Mouse (Mus musculus) adrenal gland, postnatal 36 days (tissue): ENCODE results near the gene Rps13. TPM values are rescaled to one million over a fixed set of nuclear protein-coding genes. Genes with fewer than 3 reads are reported as not detected.
"Not testable (repeated sequence)": the region's sequence is repeated elsewhere in the genome, so short reads cannot be mapped to it uniquely, and the experiment has no call there.

Experiments used
- DNase-seq, 2 experiments: peaks; one replicate each; pipeline ENCODE4 v3.0.0; 2021; ENCODE audit warnings: mixed read lengths in 1 of 2
- long read RNA-seq, 2 experiments: library from polyadenylated mRNA; stranded (forward); transcript quantifications; one replicate each; pipeline ENCODE4 v2.0.0; 2021; ENCODE audit warnings: borderline sequencing depth in 2 of 2
- total RNA-seq, 2 experiments: library from RNA; stranded (reverse); gene quantifications; 2 replicates each; pipeline ENCODE4 v1.2.3; 2021

Rps13 gene
- 100 to 1,000 TPM; 438 to 440 TPM for total RNA-seq
- long read RNA-seq, experiment 1, transcript Rps13-201 (6 exons, 589 nt): major isoform, 238 of 244 reads
- long read RNA-seq, experiment 1, partial matches to known transcripts: 0 of 244 reads
- long read RNA-seq, experiment 1, other reads (novel, unspliced or antisense): 5 of 244 reads
- long read RNA-seq, experiment 2, transcript Rps13-201 (6 exons, 589 nt): major isoform, 117 of 124 reads
- long read RNA-seq, experiment 2, partial matches to known transcripts: 2 of 124 reads
- long read RNA-seq, experiment 2, other reads (novel, unspliced or antisense): 3 of 124 reads

DNA sequence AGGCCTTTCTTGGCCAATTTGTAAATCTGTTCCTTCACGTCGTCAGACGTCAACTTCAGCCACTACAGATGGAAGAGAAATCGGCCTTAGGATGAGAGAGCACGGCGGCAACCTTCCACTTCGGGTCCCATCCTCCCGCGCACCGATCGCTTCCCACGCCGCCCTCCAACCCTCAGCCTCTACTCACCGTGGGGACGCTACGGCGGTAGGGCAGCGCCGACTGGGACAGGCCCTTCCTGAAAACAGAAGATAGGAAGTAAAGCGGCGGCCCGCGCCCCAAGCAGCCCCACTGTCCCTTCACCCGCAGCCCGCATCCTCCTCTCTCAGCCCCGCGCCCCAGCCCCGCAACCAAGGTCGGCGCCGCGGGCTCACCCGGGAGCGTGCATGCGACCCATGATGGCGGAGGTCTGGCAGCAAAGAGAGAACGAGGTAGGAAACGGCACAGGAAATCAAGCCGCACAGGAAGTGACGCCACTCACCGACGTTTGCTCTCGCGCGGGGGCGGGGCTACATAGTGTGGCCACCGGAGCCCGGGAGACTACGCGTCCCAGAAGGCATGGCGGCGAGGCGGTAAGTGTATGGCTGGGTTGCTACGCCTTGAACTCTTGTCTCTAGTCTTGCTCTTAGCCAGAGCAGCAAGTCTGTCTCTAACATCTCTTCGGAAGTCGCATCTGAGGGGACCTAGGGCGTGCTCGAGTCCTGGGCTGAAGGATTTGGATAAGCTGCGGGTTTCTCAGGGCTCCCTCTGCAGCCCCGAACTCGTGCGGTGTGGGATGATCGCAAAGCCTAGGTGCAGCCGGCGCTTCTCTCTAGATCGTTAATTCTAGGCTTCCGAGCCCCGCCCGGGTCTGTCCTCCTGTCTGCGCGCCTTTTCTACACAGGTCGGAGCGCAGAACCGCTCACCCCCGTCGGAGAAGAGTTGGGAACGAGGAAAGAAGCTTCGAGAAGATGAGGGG, at the start of gene Rps13:
Rps13 (minus strand) TSS at position 483 of the 956 bp plus-strand sequence.
- peak; percentile 98 to 99 for DNase-seq

DNA sequence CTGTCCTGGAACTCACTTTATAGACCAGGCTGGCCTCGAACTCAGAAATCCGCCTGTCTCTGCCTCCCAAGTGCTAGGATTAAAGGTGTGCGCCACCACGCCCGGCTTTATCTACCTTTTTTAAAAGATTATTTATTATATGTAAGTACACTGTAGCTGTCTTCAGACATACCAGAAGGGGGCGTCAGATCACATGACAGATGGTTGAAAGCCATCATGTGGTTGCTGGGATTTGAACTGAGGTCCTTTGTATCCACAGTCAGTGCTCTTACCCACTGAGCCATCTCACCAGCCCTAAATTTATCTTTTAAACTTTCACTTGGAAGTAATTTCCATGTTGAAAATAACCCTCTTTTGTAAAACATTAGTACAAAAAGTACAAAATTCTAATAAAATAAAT, 45.2 kb upstream of the Rps13 start:
- not testable (repeated sequence) for DNase-seq

DNA sequence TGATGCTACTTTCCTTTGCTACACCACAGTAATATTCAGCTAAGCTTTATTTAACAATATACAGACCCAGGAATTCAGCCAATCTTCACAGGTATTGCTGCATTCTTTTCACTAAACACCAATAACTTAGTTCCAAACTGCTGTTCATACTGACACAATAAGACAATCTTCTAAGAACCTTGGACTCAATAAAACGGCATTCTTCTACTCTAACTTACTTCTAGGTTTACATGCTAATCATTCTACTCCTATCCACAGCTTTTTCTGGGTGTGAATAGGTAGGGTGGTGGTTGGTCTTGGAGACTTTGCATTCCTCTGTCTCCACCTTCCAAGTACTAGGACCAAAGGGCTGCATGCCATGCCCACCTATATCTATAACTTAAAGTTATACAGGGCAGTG, 40.3 kb upstream of the Rps13 start:
- DNase-seq: no peak

DNA sequence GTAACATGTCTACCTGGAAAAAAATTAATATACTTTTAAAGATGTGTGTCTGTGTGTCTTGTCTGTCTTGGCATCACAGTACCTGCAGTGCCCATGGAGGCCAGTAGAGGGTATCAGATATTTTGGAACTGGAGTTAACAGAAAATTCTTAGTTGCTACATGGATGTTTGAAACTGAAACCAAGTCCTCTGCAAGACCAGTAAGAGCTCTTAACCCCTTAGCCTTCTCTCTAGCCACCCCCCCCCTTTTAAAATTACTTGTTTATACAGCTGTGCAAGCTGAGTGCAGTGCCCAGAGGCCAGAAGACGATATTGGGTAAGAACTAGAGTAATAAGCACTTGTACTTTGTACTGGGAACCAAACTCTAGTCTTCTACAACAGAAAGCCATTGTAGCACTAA, 2.2 kb upstream of the Rps13 start:
- DNase-seq: peak; percentile 67 to 73

DNA sequence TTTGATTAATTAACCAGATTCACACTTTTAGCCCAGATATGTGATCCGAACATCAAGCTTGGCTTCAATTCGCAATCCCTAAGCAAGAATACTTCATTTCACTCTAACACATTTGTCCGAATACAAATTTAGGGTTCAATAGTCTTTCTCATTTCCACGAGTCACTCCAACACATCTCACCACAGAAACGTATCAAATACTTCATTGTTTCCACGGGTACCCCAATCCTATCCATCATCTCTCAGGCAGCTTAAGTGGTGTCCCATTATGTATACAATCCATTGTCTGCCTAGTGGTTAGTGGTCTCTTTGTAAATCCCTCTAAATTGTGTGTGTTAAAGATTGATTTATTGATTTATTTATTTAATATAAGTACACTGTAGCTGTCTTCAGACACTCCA, 1.1 kb upstream of the Rps13 start:
- DNase-seq: no peak

DNA sequence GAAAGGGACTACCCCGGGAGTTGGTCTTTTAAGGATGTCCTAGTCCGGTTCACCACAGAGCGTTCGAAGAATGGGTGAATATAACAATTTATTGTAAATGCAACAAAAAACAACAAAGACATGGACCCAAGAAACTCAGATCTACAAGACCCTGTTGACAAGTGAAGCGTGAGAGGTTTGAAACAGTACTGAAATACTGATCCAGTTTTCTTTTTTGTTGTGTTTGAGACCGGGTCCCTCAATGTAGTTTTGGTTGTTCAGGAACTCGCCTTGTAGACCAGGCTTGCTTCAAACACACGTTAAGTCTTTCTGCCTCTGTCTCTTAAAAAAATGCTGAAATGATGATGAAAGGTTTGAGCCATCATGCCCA, 659 bp upstream of the Rps13 start:
- no peak for DNase-seq

DNA sequence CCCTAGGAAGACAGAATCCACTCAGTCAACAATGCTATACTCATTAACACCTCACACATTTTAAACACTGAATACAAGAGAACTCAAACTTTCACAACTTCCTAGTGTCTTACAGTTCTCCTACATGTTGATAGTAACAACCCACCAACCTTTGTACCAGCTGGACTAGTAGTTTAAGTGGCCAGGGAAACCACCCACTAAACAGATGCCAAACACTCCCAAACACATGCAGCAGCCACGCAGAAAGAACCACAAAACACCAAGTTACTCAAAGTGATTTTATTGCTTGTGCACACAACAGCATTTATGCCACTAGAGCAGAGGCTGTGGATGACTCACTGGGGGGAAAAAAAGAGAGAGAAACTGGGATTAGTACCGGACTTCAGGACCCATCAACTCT, 2.7 kb downstream of the Rps13 start:
- no peak for DNase-seq

DNA sequence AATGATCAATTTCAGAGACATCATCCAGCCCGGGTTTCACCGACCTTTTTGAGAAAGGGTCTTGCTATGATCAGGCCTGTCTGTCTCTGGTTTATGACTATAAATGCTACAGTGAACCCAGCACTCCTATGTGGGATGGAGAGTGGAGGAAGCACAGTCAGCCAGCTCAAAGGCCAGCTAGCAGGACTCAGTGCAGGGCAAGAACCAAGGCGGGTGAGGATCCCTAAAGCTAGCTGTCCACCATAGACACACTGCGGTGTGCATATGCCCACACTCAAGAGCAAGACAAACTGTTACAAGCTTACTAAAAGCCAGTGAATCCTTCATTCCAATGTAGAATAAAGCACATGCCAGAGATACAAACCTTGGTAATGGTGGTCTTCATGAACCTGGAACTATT, 4.1 kb downstream of the Rps13 start:
- no peak for DNase-seq

DNA sequence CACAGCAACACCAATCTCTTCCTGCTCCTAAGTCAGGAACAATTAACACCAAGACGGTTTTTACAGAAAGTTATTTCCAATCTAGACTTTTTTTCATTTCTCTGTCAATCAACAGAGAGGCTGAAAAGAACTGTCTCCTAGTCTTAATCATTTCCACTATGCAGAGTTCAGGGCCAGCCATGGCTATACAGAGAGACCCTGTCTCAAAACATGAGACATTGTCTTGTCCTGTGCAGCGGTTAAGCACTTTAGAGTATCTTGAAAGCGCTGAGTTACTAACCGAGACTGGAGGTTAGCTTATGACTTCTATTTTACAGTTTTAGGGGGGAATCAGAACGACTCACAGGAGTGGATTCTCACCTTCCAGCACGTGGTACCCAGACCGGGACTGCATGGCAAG, 5.2 kb downstream of the Rps13 start:
- no peak for DNase-seq

DNA sequence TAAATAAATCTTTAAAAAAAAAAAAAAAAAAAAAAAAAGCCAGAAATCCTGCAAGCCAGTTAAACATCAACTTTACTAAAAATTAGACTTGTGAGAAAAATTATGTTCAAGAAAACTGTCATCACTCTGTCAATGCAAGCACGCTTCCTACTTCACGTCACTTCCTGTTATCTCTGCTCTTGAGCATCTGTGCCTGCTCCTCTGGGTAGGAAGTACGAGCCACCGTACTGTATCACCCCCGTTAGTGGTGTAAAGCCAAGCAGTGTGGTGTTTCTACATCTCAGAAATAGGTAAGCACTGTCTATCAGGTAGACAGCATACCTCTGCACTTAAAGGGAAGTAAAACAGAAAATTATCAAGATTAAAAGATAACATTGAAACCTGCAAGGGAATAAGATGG, 6.1 kb downstream of the Rps13 start:
- no peak for DNase-seq

DNA sequence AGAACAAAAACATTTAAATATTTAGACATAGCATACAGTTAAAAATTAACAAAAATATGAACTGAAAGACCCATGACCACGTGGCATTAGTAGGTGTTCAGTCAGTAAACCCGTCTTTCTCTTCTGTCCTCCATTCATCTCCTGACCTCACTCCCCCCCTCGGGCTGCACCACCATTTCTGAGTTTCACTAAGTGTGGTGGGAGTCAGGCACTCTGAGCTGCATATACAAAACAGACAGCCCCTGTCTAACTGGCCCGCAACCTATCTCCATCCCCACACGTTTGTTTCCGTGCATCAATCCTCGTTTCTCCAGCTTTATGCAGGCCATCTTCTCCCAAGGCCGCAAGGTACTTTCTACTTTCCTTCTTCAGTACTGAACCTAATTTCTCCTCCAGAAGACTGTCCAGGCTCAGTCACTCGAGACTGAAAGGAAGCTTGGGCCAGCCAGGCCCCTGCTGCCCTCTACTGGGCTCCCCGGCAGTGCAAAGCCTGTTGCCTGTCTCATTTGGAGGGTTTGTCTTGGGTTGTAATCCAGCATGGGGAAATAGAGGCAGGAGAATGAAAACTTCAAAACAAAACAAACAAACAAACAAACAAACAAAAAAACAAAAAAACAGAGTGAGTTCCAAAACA, 10.5 kb downstream of the Rps13 start:
- DNase-seq: peak; percentile 78 to 89

DNA sequence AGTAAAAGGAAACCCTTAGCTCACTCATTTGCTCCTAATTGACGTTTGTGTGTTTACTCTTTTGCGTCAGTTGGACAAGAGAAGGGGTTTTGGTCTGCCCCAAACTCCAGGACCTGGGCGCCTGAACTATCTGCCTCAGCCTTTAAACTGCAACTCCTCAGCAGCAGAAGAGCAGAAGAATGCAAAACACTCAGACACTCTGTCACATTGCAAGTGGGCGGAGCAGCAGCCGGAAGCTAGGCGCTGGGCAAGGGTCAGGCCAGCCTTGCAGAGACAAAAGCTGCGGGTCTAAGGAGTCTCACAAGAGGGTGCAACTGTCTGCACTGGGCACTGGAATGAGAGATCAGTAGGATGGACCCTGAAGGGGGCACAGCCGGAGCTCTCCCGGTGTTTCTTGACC, 24.5 kb downstream of the Rps13 start:
- DNase-seq: peak in 1 of 2 experiments; percentile 57

DNA sequence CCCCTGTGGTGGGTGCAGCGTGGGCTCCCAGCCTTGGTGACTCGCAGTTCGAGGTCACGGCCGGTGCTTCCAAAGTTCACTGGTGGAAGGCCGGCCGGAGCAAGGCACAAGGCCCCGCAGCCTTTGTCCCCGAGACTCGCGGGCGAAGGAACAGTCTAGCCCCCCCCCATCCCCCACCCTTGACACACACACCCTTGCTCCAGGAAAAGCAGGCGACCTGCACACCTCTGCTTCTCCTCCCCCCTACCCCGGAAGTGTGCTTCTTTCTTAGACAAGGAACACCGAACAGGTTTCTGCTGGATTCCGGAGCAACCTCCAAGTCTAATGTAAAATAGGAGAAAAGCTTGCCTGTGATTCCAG, 25.4 kb downstream of the Rps13 start:
- peak in 1 of 2 experiments; percentile 39 for DNase-seq

DNA sequence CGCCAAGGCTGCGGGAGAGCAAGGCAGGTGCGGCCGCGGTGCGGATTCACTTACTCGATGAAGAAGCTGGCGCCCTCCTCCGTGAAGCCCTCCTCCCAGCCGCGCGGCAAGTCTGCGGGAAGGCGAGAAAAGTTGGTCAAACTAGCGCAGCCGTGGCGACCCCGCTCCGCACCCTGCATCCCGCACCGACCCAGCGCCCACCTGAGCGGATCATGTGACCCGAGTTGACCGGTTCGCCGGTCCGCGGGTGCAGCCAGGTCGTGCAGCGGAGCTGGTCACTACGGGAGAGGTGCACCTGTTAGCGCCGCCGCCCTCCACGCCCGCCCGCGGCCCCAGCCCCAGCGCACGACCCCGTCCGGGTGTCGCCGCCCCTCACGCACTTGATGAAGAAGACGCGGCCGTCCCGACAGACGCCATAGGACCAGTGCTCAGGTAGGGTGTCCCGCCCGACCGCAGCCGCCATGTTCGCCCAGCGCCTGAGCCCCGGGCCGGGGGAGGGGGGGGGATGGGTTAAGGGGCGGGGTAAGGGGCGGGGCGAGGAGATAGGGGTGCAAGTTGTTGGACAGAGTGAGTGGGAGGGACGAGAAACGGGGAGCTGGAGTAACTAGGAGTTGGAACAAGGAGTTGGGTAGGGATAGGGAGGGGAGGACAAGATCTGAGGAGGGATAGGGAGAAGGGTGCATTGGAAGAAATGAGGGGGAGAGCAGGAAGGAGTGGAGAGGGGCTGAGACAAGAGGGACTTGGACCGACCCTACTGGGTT, 25.9 kb downstream of the Rps13 start, which contains the start of gene Plekha7:
Plekha7 (minus strand) TSS at position 506 of the 761 bp plus-strand sequence.
- DNase-seq: peak; percentile 58 to 73

DNA sequence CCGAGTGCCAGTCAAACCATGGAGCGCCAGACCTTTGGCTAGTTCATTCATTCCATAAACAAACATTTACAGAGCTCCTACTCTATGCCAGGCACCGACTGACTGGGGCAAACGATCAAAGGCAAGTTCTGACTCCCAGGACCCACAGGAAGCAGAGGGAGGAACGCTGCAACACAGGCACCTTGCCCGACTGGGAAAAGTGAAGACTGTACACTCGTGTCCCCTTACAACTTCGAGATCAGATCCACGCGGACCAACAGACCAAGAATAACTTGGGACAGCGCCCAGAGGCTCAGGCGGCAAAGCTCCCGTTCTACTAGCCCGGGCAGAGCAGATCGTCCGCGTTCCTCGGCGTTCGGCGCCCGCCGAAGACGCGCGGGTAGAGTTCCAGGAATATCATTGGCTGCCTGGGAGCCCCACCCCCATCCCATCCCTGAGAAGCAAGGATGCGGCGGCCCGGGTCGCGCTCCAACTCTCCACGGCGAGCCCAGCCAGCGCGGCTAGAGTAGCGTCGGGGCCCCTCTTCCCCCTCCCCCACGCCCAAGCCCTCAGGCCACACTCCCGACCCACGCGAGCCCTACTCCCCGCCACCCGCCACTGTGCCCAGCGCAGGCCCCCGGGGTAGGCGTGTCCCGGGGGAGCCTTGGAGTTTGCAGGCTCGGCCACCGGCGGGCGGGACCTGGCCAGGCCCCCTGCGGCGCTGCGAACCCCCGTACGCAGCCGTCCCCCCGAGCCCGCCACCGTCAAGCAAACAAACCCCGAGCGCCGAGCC, 26.7 kb downstream of the Rps13 start:
- DNase-seq: peak; percentile 86 to 89

DNA sequence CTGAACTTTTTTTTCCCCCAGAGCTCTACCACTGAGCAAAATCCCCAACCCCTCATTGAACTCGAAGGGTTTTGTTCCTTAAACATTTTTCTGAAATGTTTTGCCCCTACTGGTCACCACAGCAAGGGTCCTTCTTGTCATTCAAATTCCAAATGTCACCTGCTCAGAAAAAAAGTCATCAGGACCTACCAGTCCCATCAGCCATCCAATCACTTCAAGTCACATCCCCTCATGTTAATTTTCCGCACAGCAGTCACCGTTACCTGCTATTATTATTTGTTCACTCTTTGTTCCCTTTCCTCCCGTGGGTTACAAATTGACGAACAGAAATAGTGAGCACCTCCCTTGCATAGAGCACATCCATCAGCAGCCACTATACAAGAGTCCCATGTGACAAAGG, 27.4 kb downstream of the Rps13 start:
- no peak for DNase-seq

DNA sequence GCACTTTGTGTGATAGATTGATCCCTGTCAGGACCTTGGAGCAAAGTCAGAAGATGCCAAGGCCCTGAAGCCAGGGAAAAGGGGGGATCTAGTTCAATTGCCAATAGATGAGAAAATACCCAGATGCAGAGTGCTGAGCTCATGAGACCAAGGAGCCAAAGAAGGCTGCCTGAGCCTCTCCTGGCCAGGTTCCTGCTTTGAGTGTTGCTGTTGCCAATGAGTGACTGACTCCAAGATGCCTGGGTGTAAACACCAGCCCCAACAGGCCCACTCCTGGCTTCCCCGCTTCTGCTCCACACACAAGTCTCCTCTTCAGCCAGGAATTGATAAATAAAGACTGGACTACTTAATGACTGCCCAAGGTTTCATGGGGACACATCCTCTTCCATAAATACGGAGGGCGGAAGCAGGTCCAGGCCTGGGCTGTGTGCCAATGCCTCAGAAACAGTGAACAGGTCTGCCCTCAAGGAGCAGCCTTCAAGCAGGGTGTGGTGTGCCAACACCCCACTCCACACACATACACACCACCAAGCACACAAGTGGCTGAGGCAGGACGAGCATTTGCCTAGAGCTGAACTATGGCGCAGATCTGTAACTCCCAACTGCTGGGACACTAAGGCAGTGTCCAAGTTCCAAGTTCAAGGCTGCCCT, 32.2 kb downstream of the Rps13 start:
- no peak for DNase-seq

DNA sequence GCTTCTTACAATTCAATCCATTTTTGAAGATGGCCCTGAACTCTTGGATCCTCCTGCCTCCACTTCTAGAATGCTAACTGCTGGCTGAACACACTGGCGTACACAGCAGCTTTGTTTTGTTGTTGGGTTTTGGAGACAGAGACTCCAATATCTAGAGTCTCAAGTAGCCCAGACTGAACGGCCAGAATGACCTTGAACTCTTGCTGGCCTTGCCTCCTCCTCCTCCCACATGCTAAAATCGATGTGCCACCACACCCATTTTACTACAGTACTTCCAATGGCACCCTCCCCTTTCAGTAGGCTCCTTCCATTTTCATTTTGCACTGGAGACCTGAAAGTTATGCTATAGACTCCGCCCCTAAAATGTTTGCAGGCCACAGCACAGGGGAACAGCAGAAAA, 32.9 kb downstream of the Rps13 start:
- no peak for DNase-seq

DNA sequence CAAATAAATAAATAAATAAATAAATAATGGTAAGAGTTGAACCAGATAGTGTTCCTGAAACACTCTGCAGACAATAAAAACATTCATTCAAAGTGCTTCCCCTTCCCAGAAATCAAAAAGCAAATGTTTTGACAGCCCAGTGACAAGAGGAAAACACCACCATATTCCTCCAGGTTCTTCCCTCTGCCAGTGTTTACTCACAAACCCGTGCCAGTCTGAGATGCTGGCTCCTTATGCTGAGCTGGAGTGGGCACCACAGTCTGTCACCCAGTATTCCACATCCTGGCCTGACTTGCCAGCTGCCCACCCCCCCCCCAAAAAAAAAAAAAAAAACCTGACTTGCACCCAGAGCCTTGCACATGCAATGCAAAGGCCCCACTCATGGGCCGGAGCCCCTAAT, 35.1 kb downstream of the Rps13 start:
- no peak for DNase-seq

DNA sequence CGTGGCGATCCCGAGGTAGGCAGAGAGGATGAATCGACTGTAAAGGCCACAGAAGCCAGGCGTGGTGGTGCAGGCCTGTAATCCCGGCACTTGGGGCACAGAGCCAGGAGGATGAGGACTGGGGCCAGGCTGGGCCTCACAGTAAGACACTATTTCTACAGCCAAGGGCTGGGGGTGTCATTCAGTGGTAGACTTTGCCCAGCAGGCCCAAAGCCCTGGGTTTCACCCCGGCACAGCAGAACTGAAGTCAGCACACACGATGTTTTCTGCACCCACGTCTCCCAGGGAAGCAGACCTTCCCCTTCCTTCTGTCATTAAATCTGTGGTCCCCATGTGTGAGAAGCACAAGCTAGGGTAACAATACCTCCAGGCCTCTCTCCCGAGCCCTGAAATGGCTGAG, 35.6 kb downstream of the Rps13 start:
- no peak for DNase-seq

DNA sequence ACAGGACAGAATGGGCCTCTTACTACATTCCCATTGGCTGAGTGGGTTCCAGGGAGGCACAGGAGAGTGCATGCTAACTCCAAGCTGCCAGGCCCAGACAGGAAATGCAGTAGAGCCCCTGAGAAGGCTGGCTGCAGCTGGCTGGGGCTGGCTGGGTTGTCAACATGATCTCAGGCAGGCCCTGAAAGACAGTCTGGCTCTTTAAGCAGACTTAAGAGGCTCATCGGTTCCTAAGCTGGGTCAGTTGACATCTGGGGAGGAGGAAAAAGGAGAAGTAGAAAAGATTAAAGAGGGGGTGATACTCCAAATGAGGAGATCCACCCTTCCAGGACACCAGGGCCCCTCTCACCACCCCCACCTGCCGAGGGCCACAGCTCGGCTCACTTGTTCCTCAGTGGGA, 39.0 kb downstream of the Rps13 start:
- no peak for DNase-seq
